9 mouse cellular contexts compared by ENCODE assay signal in genomic region chr10:44997906-44998289, GRCm38 (mm10).
DNase-seq lines count a peak whose midpoint lies in the region; ATAC-seq and TF ChIP-seq lines count a peak whose summit lies in the region.
"Had no signal": no experiment of that assay in that cellular context is flagged by ENCODE, and none has a peak within 500 bp of the region (broad histone marks: within the 10 kb centered on the region; RNA-seq: fewer than 3 reads in every experiment).

No protein-coding gene starts in this region.

- H3K27me3 ChIP-seq in heart, embryonic 11.5 days (ENCODE audit: control insufficient read depth, insufficient read depth, low read length) = peaks cover 3% of the 10 kb centered on the region; the same call in 1 of the 2 replicates
- no peaks in the 10 kb centered on the region for H3K27me3 ChIP-seq in embryonic facial prominence, embryonic 11.5 days (ENCODE audit: control insufficient read depth, insufficient read depth, low read length)
- H3K27me3 ChIP-seq in hindbrain, embryonic 15.5 days = no peaks in the 10 kb centered on the region
- peaks cover 13% of the 10 kb centered on the region; the same call in 1 of the 2 replicates for H3K27me3 ChIP-seq in midbrain, embryonic 10.5 days (ENCODE audit: low read depth, poor library complexity, severe bottlenecking)

- intact Hi-C loops in heart, postnatal 36 days (cut with DNase I) = loop anchor here (5.0 to 10.0 kb wide), 3 partner anchors 113 to 471 kb away; partner anchors contain the start of gene Prdm1
- intact Hi-C loops in left cerebral cortex, adult 2 months (cut with DNase I) = loop anchor here (5.0 kb wide), 1 partner anchor 126 kb away; no protein-coding TSS in a partner anchor

- ATAC-seq in heart, embryonic 11.5 days (replicated peaks; ENCODE audit: insufficient number of reproducible peaks, low FRiP score, low TSS enrichment) = no peak
- ATAC-seq in embryonic facial prominence, embryonic 11.5 days (replicated peaks; ENCODE audit: insufficient number of reproducible peaks, low FRiP score, low TSS enrichment, low read depth) = no peak
- ATAC-seq in hindbrain, embryonic 15.5 days (ENCODE audit: low FRiP score, low read depth) = no peak

- no peak for DNase-seq in heart, postnatal 36 days
- no peak for DNase-seq in embryonic facial prominence, embryonic 11.5 days (ENCODE audit: low spot score)
- no peak for DNase-seq in midbrain, embryonic 10.5 days (ENCODE audit: low spot score)
- DNase-seq in left cerebral cortex, adult 2 months (ENCODE audit: extremely low spot score in 1 of 2, low spot score in 2 of 2) = no peak
- DNase-seq in adrenal gland, adult 8-10 months = no peak
- no peak for DNase-seq in thymus, adult 18-20 months

- H3K4me2 ChIP-seq in heart, embryonic 11.5 days = peak overlapping the region; percentile 53
- peak overlapping the region; percentile 25; the same call in 1 of the 2 replicates for H3K4me2 ChIP-seq in embryonic facial prominence, embryonic 11.5 days (ENCODE audit: low read depth, low read length)
- peak overlapping the region; percentile 52 for H3K4me2 ChIP-seq in hindbrain, embryonic 15.5 days

- H3K9me3 ChIP-seq in heart, embryonic 11.5 days (replicated peaks; ENCODE audit: control insufficient read depth, low read length) = no peaks in the 10 kb centered on the region
- H3K9me3 ChIP-seq in embryonic facial prominence, embryonic 11.5 days (replicated peaks; ENCODE audit: control insufficient read depth, low read length) = no peaks in the 10 kb centered on the region
- no peaks in the 10 kb centered on the region for H3K9me3 ChIP-seq in hindbrain, embryonic 15.5 days
- no peaks in the 10 kb centered on the region for H3K9me3 ChIP-seq in midbrain, embryonic 10.5 days (replicated peaks)

- peak overlapping the region; percentile 26 for H3K4me3 ChIP-seq in heart, embryonic 11.5 days (ENCODE audit: low read depth, low read length)
- H3K4me3 ChIP-seq in embryonic facial prominence, embryonic 11.5 days (ENCODE audit: low read depth, low read length) = no peak overlapping the region
- H3K4me3 ChIP-seq in hindbrain, embryonic 15.5 days = peak overlapping the region; percentile 21
- H3K4me3 ChIP-seq in midbrain, embryonic 10.5 days = peak overlapping the region; percentile 45
- H3K4me3 ChIP-seq in left cerebral cortex, adult 2 months = no peak overlapping the region
- H3K4me3 ChIP-seq: layer of hippocampus, adult 2 months had no signal

- no peak for TF ChIP-seq CTCF in left cerebral cortex, adult 2 months (IDR thresholded peaks at IDR 0.05)

- H3K4me1 ChIP-seq in heart, embryonic 11.5 days (ENCODE audit: control insufficient read depth, insufficient read depth, low read length) = peaks cover 4% of the 10 kb centered on the region
- H3K4me1 ChIP-seq in embryonic facial prominence, embryonic 11.5 days (ENCODE audit: control insufficient read depth, insufficient read depth, low read length) = no peaks in the 10 kb centered on the region
- peaks cover 17% of the 10 kb centered on the region for H3K4me1 ChIP-seq in hindbrain, embryonic 15.5 days (replicated peaks)
- peaks cover 64% of the 10 kb centered on the region for H3K4me1 ChIP-seq in midbrain, embryonic 10.5 days

- H3K36me3 ChIP-seq in heart, embryonic 11.5 days (ENCODE audit: control insufficient read depth, insufficient read depth, low read length) = no peaks in the 10 kb centered on the region
- H3K36me3 ChIP-seq in embryonic facial prominence, embryonic 11.5 days (replicated peaks; ENCODE audit: control insufficient read depth, insufficient read depth, low read depth, low read length) = no peaks in the 10 kb centered on the region
- H3K36me3 ChIP-seq in hindbrain, embryonic 15.5 days = no peaks in the 10 kb centered on the region
- no peaks in the 10 kb centered on the region for H3K36me3 ChIP-seq in midbrain, embryonic 10.5 days

- 29% methylated on average over 4 of the region's 4 CpGs for WGBS in heart, embryonic 11.5 days (ENCODE audit: insufficient replicate concordance)
- 16% methylated on average over 4 of the region's 4 CpGs for WGBS in embryonic facial prominence, embryonic 11.5 days
- 3% methylated on average over 4 of the region's 4 CpGs for WGBS in hindbrain, embryonic 15.5 days
- 16% methylated on average over 4 of the region's 4 CpGs for WGBS in midbrain, embryonic 10.5 days

- no peak overlapping the region for H3K27ac ChIP-seq in heart, embryonic 11.5 days (ENCODE audit: low read depth, low read length)
- peak overlapping the region; percentile 35; the same call in 1 of the 2 replicates for H3K27ac ChIP-seq in embryonic facial prominence, embryonic 11.5 days (replicated peaks; ENCODE audit: low read depth, low read length)
- no peak overlapping the region for H3K27ac ChIP-seq in hindbrain, embryonic 15.5 days (replicated peaks)
- peak overlapping the region; percentile 90 for H3K27ac ChIP-seq in midbrain, embryonic 10.5 days (replicated peaks)
- no peak overlapping the region for H3K27ac ChIP-seq in left cerebral cortex, adult 2 months
- H3K27ac ChIP-seq: layer of hippocampus, adult 2 months had no signal

- H3K9ac ChIP-seq in heart, embryonic 11.5 days (ENCODE audit: low read depth, low read length) = peak overlapping the region; percentile 44; the same call in 1 of the 2 replicates
- peak overlapping the region; percentile 52; the same call in 1 of the 2 replicates for H3K9ac ChIP-seq in embryonic facial prominence, embryonic 11.5 days (replicated peaks; ENCODE audit: low read length)
- H3K9ac ChIP-seq in hindbrain, embryonic 15.5 days = no peak overlapping the region

Comparison
In these comparisons a context has a peak if more than half of its experiments do, and no peak if none do; other contexts are left out.
1. H3K27ac ChIP-seq: peak in embryonic facial prominence, embryonic 11.5 days (single experiment) and midbrain, embryonic 10.5 days (single experiment); none in heart, embryonic 11.5 days (single experiment), hindbrain, embryonic 15.5 days (single experiment) and left cerebral cortex, adult 2 months (single experiment).
2. H3K4me3 ChIP-seq: peak in heart, embryonic 11.5 days (single experiment), hindbrain, embryonic 15.5 days (single experiment) and midbrain, embryonic 10.5 days (single experiment); none in embryonic facial prominence, embryonic 11.5 days (single experiment) and left cerebral cortex, adult 2 months (single experiment).
3. Peak in every context shown above with its lines, with median percentiles within 50 percentile points of each other: H3K4me2 ChIP-seq.